Mouse (Mus musculus) brain, embryonic 14.5 days (tissue): Measurements from ENCODE around the gene Gm28374.

Experiments
- CTCF ChIP-seq: fragments of 200-500 bp; IDR thresholded peaks from 2 replicates; pipeline ENCODE4 v1.5.1; 2012; ENCODE audit warnings: inconsistent platforms, mild to moderate bottlenecking, moderate library complexity, borderline replicate concordance; ENCODE audit not compliant: insufficient read depth, insufficient read length; ENCODE audit errors: extremely low read depth
- POLR2A ChIP-seq: fragments of 200-500 bp; IDR thresholded peaks from 2 replicates; pipeline ENCODE4 v1.6.1; 2012; ENCODE audit warnings: mild to moderate bottlenecking, inconsistent platforms, borderline replicate concordance; ENCODE audit not compliant: poor library complexity, insufficient read depth, insufficient read length, severe bottlenecking; ENCODE audit errors: extremely low read depth

GRCm38 (mm10) chr19:6040002-6040401 is 42.1 kb downstream of the Gm28374 start:
- TF ChIP-seq CTCF (no peak), POLR2A (no peak)
